Mouse (Mus musculus) forebrain, embryonic 15.5 days (tissue): ENCODE data around the gene Iqcd. TPM values are rescaled to one million over a fixed set of nuclear protein-coding genes. Genes with fewer than 3 reads are reported as not detected.

Source experiments
- ATAC-seq: fragments of 200-750 bp; cut with Nextera tagmentation; replicated peaks from 2 replicates; pipeline ENCODE4 v1.8.0; 2017; ENCODE audit warnings: mild to moderate bottlenecking, moderate TSS enrichment, moderate library complexity
- H3K27ac ChIP-seq: fragments of 300-500 bp; sonication (generic); replicated peaks from 2 replicates; pipeline ENCODE4 v1.5.1; 2015; ENCODE audit warnings: mild to moderate bottlenecking, inconsistent platforms
- H3K27me3 ChIP-seq: fragments of 300-500 bp; sonication (generic); 2 replicates; pipeline ENCODE4 v1.6.1; 2015; ENCODE audit warnings: inconsistent platforms
- H3K36me3 ChIP-seq: fragments of 300-500 bp; sonication (generic); 2 replicates; pipeline ENCODE4 v1.6.1; 2015; ENCODE audit warnings: mild to moderate bottlenecking, inconsistent platforms
- H3K4me1 ChIP-seq: fragments of 300-500 bp; sonication (generic); 2 replicates; pipeline ENCODE4 v1.6.1; 2015; ENCODE audit warnings: inconsistent platforms
- H3K4me2 ChIP-seq: fragments of 300-500 bp; sonication (generic); replicated peaks from 2 replicates; pipeline ENCODE4 v1.6.1; 2015; ENCODE audit warnings: mild to moderate bottlenecking, inconsistent platforms
- H3K4me3 ChIP-seq: fragments of 300-500 bp; sonication (generic); 2 replicates; pipeline ENCODE4 v1.5.1; 2015; ENCODE audit warnings: mild to moderate bottlenecking, inconsistent platforms
- H3K9ac ChIP-seq: fragments of 300-500 bp; sonication (generic); replicated peaks from 2 replicates; pipeline ENCODE4 v1.6.1; 2015; ENCODE audit warnings: mild to moderate bottlenecking, inconsistent platforms
- H3K9me3 ChIP-seq: fragments of 300-500 bp; sonication (generic); 2 replicates; pipeline ENCODE4 v1.6.1; 2016; ENCODE audit warnings: inconsistent platforms
- WGBS: fragments of 180-500 bp; shearing (Covaris S2); methylation state at CpG from one replicate; pipeline ENCODE4 v1.1.7; 2015; ENCODE audit warnings: mixed read lengths; 5-methylcytosine and 5-hydroxymethylcytosine counted together
- polyA plus RNA-seq: library from polyadenylated mRNA; unstranded; fragments of >200 nt; fragmentation: Nextera tagmentation; extraction: Ambion mirVana; gene quantifications from 2 replicates; pipeline ENCODE4 v1.2.1, GENCODE M21; 2015

Gene Iqcd
- polyA plus RNA-seq, 1 experiment from 2014 or later: 2.1 TPM

DNA sequence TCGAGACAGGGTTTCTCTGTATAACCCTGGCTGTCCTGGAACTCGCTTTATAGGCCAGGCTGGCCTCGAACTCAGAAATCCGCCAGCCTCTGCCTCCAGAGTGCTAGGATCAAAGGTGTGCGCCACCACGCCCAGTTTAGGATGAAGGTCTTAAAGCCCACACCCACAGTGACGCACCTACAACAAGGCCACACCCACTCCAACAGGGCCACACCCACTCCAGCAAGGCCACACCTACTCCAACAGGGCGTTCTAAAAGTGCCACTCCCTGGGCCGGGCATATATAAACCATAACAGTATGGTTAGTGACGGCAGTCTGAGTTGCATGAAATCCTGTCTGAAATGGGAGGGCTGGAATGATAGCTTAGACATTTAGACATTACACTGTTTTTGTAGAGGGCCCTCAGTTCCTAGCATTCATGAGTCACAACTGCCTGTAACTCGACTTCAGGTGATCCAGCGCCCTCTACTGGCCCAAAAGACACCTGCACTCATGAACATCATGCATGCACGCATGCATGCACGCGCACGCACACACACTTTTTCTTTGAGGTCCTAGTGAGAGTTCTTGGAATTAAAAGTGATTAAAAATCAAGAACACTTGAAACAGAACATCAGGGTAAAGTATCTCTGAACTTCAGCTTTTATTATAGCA, 1.7 kb downstream of the Iqcd start:
- no peak for ATAC-seq
- Histone ChIP-seq H3K4me3 (no peak overlapping the region), H3K27ac (no peak overlapping the region), H3K4me1 (peaks cover 23% of the 10 kb centered on the region), H3K9me3 (no peaks in the 10 kb centered on the region), H3K36me3 (no peaks in the 10 kb centered on the region), H3K9ac (no peak overlapping the region), H3K4me2 (no peak overlapping the region), H3K27me3 (no peaks in the 10 kb centered on the region)
- 74% methylated on average over 16 of the region's 16 CpGs for WGBS

DNA sequence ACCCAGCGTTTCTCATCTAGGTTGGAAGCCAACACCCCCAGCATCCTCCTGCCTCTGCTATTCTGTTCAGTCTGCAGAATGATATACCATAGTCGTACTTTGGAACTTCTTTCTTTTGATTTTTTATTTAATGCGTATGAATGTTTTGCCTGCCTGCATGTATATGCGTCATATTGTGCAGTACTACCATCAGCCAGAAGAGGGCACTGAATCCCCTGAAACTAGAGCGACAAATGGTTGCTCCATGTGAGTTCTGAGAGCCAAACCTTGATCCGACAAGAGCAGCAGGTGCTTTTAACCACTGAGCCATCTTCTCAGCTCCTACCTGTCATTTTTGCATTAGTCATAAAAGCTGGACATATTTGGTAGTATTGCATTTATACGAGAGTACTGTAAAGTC, 3.3 kb downstream of the Iqcd start:
- H3K9me3 ChIP-seq: no peaks in the 10 kb centered on the region
- H3K27me3 ChIP-seq: no peaks in the 10 kb centered on the region
- no peak overlapping the region for H3K4me2 ChIP-seq
- WGBS: 69% methylated on average over 7 of the region's 7 CpGs
- no peak for ATAC-seq
- H3K4me3 ChIP-seq: no peak overlapping the region
- H3K27ac ChIP-seq: no peak overlapping the region
- no peak overlapping the region for H3K9ac ChIP-seq
- peaks cover 15% of the 10 kb centered on the region for H3K4me1 ChIP-seq
- H3K36me3 ChIP-seq: no peaks in the 10 kb centered on the region

DNA sequence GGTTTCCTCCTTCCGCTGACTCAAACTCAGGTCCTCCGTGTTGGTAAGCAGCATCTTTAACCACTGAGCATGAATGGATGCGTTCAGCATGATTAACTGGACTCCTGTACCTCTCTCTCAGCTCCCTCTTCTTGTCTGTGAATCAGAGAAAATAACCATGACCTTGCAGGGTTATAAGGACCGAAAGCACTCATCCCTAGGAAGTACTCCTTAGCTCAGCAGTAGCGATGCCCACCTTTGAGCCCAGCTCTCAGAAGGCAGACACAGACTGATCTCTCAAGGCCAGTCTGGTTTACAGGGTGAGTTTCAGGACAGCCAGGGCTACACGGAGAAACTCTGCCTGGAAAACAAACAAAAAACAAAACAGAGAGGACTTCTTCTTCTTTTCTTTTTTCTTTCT, 5.7 kb downstream of the Iqcd start:
- ATAC-seq: no peak
- H3K4me3 ChIP-seq: no peak overlapping the region
- 88% methylated on average over 6 of the region's 6 CpGs for WGBS
- H3K27ac ChIP-seq: no peak overlapping the region
- no peaks in the 10 kb centered on the region for H3K36me3 ChIP-seq
- no peaks in the 10 kb centered on the region for H3K4me1 ChIP-seq
- no peaks in the 10 kb centered on the region for H3K27me3 ChIP-seq
- H3K4me2 ChIP-seq: no peak overlapping the region
- no peaks in the 10 kb centered on the region for H3K9me3 ChIP-seq
- H3K9ac ChIP-seq: no peak overlapping the region

DNA sequence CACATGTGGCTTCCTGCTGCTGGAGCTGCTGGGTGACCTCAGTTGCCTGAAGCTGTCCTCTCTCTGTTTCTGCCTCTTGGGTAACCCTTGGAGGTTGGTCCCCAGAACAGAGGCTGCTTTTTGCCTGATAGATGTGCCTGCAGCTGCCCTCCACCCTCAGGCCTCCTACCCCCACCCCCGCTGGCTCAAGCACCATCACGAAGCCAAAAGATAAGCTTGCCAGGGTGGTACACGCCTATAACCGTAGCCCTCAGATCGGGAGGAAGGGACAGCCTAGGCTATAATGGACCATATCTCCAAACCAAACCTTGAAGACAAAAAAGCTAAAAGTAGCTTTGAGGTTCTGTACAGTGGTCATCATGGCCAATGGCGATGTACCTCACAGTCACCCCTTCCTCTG, 10.8 kb downstream of the Iqcd start:
- Histone ChIP-seq H3K9me3 (no peaks in the 10 kb centered on the region), H3K4me2 (no peak overlapping the region), H3K27ac (no peak overlapping the region), H3K36me3 (no peaks in the 10 kb centered on the region), H3K4me1 (no peaks in the 10 kb centered on the region), H3K9ac (no peak overlapping the region), H3K4me3 (no peak overlapping the region), H3K27me3 (no peaks in the 10 kb centered on the region)
- 96% methylated on average over 6 of the region's 6 CpGs for WGBS
- ATAC-seq: no peak

GRCm38 (mm10) chr5:120600946-120601668, 12.3 kb downstream of the Iqcd start:
- no peaks in the 10 kb centered on the region for H3K9me3 ChIP-seq

GRCm38 (mm10) chr5:120602210-120602609, 13.4 kb downstream of the Iqcd start:
- Histone ChIP-seq H3K27me3 (no peaks in the 10 kb centered on the region), H3K27ac (no peak overlapping the region), H3K9ac (no peak overlapping the region), H3K4me2 (no peak overlapping the region), H3K4me1 (peaks cover 5% of the 10 kb centered on the region), H3K4me3 (no peak overlapping the region), H3K36me3 (no peaks in the 10 kb centered on the region), H3K9me3 (no peaks in the 10 kb centered on the region)
- 91% methylated on average over 12 of the region's 12 CpGs for WGBS
- ATAC-seq: no peak

More at GRCm38 (mm10) chr5:120600946-120601668, 12.3 kb downstream of the Iqcd start:
- H3K4me2 ChIP-seq: no peak overlapping the region
- no peak overlapping the region for H3K4me3 ChIP-seq
- H3K36me3 ChIP-seq: no peaks in the 10 kb centered on the region
- 66% methylated on average over 11 of the region's 11 CpGs for WGBS
- ATAC-seq: no peak
- no peak overlapping the region for H3K27ac ChIP-seq
- H3K4me1 ChIP-seq: peaks cover 5% of the 10 kb centered on the region
- H3K27me3 ChIP-seq: no peaks in the 10 kb centered on the region
- H3K9ac ChIP-seq: no peak overlapping the region

- no peak overlapping the region for H3K4me3 ChIP-seq
- no peak for ATAC-seq
- no peaks in the 10 kb centered on the region; the same call in 1 of the 2 replicates for H3K36me3 ChIP-seq
- H3K9ac ChIP-seq: no peak overlapping the region
- no peak overlapping the region for H3K27ac ChIP-seq
- H3K4me2 ChIP-seq: no peak overlapping the region
- no peaks in the 10 kb centered on the region for H3K9me3 ChIP-seq
- 60% methylated on average over 7 of the region's 7 CpGs for WGBS
- peaks cover 5% of the 10 kb centered on the region for H3K4me1 ChIP-seq
- no peaks in the 10 kb centered on the region for H3K27me3 ChIP-seq
Measured at GRCm38 (mm10) chr5:120603515-120603914, 14.7 kb downstream of the Iqcd start.

DNA sequence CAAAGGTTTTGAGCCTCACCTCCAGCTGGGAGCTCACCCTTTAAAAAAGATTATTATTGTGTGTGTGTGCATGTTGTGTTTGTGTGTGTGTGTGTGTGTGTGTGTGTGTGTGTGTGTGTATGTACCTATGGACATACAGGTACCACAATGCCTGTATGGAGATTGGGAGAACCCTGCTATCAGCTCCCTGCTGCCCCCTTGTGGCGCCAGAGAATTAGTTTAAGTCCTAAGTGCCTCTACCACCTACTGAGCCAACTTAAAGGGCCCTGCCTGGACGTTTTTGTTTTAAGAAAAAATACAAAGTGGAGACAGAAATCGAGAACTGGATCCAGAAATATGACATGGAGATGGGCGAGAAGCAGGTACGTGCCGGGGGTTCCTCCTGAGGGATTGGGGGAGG, 16.0 kb downstream of the Iqcd start:
- H3K36me3 ChIP-seq: no peaks in the 10 kb centered on the region; the same call in 1 of the 2 replicates
- H3K9me3 ChIP-seq: no peaks in the 10 kb centered on the region
- WGBS: 3% methylated on average over 6 of the region's 6 CpGs
- ATAC-seq: peak; percentile 38; the same call in 1 of the 2 replicates
- peaks cover 13% of the 10 kb centered on the region for H3K4me1 ChIP-seq
- peak overlapping the region; percentile 38 for H3K4me3 ChIP-seq
- peak overlapping the region; percentile 70 for H3K4me2 ChIP-seq
- no peaks in the 10 kb centered on the region for H3K27me3 ChIP-seq
- H3K27ac ChIP-seq: peak overlapping the region; percentile 72
- peak overlapping the region; percentile 49; the same call in 1 of the 2 replicates for H3K9ac ChIP-seq

DNA sequence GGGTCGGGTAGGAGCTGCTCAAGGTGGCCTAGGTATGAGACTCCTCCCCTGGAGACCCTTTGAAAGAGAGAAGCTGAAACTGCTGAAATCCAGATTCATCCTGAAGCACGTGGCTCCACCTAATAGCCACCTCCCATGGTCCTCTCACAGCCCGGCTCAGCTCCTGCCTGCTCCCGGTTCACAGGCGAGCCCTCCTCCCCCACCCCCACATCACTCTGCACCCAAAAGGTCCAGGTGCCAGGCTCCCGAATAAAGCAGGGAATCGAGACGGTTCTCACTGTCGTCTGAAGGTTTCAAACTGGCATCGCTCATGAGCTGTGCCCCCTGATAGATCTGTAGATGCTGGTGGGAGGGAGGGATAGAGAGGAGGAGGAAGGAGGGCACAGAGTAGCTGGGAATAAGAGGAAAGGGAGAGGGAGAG, 16.4 kb downstream of the Iqcd start:
- Histone ChIP-seq H3K4me1 (peaks cover 17% of the 10 kb centered on the region), H3K4me3 (peak overlapping the region; percentile 38), H3K27ac (peak overlapping the region; percentile 72), H3K4me2 (peak overlapping the region; percentile 70), H3K36me3 (no peaks in the 10 kb centered on the region; the same call in 1 of the 2 replicates), H3K9me3 (no peaks in the 10 kb centered on the region), H3K27me3 (no peaks in the 10 kb centered on the region), H3K9ac (peak overlapping the region; percentile 49)
- peak; percentile 71 for ATAC-seq
- WGBS: 3% methylated on average over 10 of the region's 10 CpGs

DNA sequence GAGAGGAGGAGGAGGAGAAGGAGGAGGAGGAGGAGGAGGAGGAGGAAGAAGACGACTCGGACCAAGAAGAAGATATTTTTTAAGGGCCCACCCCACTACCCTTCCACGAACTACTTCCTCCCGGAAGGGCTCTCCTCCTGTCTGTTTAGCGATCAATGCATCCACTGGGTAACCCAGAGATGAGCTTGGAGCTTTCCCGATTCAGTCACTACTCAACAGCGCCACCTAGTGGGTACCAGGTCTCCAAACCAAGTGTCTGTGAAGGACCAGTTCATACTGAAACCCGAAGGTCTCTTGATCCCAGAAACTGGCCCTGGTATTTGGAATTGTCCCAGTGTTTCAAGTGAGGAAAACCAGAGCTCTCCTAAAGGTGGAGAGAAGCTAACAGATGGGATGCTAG, 16.9 kb downstream of the Iqcd start:
- ATAC-seq: peak; percentile 76
- Histone ChIP-seq H3K36me3 (no peaks in the 10 kb centered on the region; the same call in 1 of the 2 replicates), H3K27ac (peak overlapping the region; percentile 72), H3K4me1 (peaks cover 19% of the 10 kb centered on the region), H3K4me3 (peak overlapping the region; percentile 38), H3K27me3 (no peaks in the 10 kb centered on the region), H3K9ac (peak overlapping the region; percentile 49; the same call in 1 of the 2 replicates), H3K4me2 (peak overlapping the region; percentile 70), H3K9me3 (no peaks in the 10 kb centered on the region)
- under 1% methylated on average over 8 of the region's 8 CpGs for WGBS

GRCm38 (mm10) chr5:120606590-120607200, 17.9 kb downstream of the Iqcd start:
- H3K4me2 ChIP-seq: no peak overlapping the region
- no peak for ATAC-seq
- no peaks in the 10 kb centered on the region; the same call in 1 of the 2 replicates for H3K36me3 ChIP-seq
- peaks cover 29% of the 10 kb centered on the region for H3K4me1 ChIP-seq
- H3K9me3 ChIP-seq: no peaks in the 10 kb centered on the region
- no peak overlapping the region for H3K4me3 ChIP-seq
- H3K27me3 ChIP-seq: no peaks in the 10 kb centered on the region
- WGBS: 75% methylated on average over 25 of the region's 25 CpGs
- no peak overlapping the region for H3K9ac ChIP-seq
- H3K27ac ChIP-seq: no peak overlapping the region

GRCm38 (mm10) chr5:120607335-120607734, 18.5 kb downstream of the Iqcd start:
- H3K9ac ChIP-seq: no peak overlapping the region
- 80% methylated on average over 3 of the region's 3 CpGs for WGBS
- ATAC-seq: no peak

More at GRCm38 (mm10) chr5:120607335-120607734, 18.5 kb downstream of the Iqcd start:
- H3K4me3 ChIP-seq: no peak overlapping the region
- H3K4me1 ChIP-seq: peaks cover 31% of the 10 kb centered on the region
- no peak overlapping the region for H3K4me2 ChIP-seq
- H3K27me3 ChIP-seq: no peaks in the 10 kb centered on the region
- no peak overlapping the region for H3K27ac ChIP-seq
- H3K36me3 ChIP-seq: no peaks in the 10 kb centered on the region; the same call in 1 of the 2 replicates
- H3K9me3 ChIP-seq: no peaks in the 10 kb centered on the region
